Mouse (Mus musculus): ENCODE data around the gene Nf1.
"Not testable (repeated sequence)": the region's sequence is repeated elsewhere in the genome, so short reads cannot be mapped to it uniquely, and the experiment has no call there.

Gene Nf1

DNA sequence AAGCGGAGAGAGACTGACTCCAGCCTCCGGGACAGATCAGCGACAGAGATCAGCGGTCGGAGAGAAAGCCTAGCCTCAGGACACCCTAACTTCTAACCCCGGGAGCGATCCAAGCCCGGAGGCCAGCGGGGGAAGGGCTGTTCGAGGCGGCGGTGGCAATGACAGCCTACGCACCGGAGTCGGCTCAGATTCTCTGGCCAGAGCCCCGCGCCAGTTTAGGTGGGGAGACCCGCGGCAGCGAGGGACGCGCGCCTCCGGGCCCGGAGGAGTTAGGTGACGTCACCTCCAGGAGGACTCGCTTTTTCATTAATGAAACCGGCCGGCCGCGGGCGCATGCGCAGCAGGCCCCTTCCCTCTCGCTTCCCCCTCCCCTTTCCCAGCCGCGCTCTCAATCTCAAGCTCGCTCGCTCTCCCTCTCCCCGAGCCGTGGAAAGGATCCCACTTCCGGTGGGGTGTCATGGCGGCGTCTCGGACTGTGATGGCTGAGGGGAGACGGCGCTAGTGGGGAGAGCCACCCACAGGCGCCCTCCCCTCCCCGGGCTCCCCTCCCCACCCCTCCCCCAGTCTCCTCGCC is at the start of gene Nf1:
Gene Nf1, plus strand, starts transcription at position 460 of the 574 bp plus-strand sequence.
- DNase-seq (ENCODE audit: low spot score) = peak; percentile 96

GRCm38 (mm10) chr11:79290473-79290872 is 49.0 kb upstream of the Nf1 start:
- peak; percentile 59 for DNase-seq (ENCODE audit: low spot score)

- DNase-seq (ENCODE audit: low spot score) = no peak
These were observed 47.8 kb upstream of the Nf1 start for GRCm38 (mm10) chr11:79291651-79292050.

DNA sequence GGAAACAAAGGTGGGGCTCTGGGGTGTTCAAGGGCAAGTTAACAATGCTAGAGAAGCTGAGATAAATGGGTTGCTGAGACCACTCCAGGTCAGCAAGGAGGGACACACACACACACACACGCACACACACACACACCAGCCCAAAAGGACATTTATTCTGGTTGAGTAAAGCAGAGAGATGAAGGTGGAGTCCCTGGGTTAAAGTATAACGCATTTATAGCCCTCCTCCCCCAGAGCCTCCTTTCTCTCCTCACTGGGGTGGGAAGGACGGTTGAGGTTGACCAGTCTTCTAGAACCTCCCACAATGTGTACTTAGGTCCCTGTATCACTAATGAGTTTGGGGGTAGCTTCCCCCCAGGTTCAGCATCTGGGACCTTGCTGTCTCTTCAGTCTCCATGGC is 47.4 kb upstream of the Nf1 start:
- no peak for DNase-seq (ENCODE audit: low spot score)

- DNase-seq (ENCODE audit: low spot score) = no peak
These were observed 46.5 kb upstream of the Nf1 start for GRCm38 (mm10) chr11:79293025-79293424.

- peak; percentile 16 for DNase-seq (ENCODE audit: low spot score)
These were observed 45.5 kb upstream of the Nf1 start for GRCm38 (mm10) chr11:79293971-79294370.

DNA sequence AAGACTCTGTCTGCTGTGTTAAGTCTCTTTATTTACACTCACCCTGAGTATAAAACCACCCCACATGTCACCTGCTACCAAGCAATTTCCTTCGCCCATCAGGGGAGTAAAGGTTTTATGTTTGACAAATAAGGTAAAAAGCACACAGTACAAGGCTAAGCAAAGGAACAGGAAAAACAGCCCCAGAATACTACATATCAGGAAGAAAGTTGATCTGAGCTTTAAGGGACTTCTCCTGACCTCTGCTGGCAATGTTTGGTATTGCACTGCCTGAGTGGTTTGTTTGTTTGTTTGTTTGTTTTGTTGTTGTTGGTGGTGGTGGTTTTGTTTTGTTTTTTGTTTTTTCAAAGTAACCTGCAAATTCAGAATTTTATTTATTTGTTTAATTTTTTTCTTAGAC is 43.3 kb upstream of the Nf1 start:
- peak; percentile 28 for DNase-seq (ENCODE audit: low spot score)

GRCm38 (mm10) chr11:79296856-79297491 is 42.5 kb upstream of the Nf1 start, which contains the start of gene Gm9964:
TSS of gene Gm9964 (minus strand) at chr11:79296906.
- DNase-seq (ENCODE audit: low spot score) = no peak

- peak; percentile 22 for DNase-seq (ENCODE audit: low spot score)
These were observed 39.6 kb upstream of the Nf1 start for GRCm38 (mm10) chr11:79299719-79300431.

- no peak for DNase-seq (ENCODE audit: low spot score)
These were observed 36.4 kb upstream of the Nf1 start for GRCm38 (mm10) chr11:79303109-79303508.

DNA sequence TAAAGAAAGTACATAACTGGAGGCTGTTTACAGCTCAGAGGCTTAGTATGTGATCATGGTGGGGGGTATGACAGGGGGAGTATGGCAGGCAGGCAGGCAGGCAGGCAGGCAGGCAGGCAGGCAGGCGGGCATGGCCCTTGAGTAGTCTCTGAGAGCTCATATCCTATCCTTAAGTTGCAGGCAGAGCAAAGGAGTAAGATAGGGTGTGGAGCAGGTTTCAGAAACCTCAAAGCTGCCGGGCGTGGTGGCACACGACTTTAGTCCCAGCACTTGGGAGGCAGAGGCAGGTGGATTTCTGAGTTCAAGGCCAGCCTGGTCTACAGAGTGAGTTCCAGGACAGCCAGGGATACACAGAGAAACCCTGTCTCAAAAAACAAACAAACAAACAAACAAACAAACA is 35.2 kb upstream of the Nf1 start:
- not testable (repeated sequence) for DNase-seq (ENCODE audit: low spot score)

- DNase-seq (ENCODE audit: low spot score) = no peak
These were observed 33.7 kb upstream of the Nf1 start for GRCm38 (mm10) chr11:79305697-79306340.

- peak; percentile 71 for DNase-seq (ENCODE audit: low spot score)
These were observed 33.0 kb upstream of the Nf1 start for GRCm38 (mm10) chr11:79306510-79306909.

- DNase-seq (ENCODE audit: low spot score) = peak; percentile 60
These were observed 32.5 kb upstream of the Nf1 start for GRCm38 (mm10) chr11:79306996-79307395.

GRCm38 (mm10) chr11:79307560-79308200 is 31.8 kb upstream of the Nf1 start:
- peak; percentile 32 for DNase-seq (ENCODE audit: low spot score)

DNA sequence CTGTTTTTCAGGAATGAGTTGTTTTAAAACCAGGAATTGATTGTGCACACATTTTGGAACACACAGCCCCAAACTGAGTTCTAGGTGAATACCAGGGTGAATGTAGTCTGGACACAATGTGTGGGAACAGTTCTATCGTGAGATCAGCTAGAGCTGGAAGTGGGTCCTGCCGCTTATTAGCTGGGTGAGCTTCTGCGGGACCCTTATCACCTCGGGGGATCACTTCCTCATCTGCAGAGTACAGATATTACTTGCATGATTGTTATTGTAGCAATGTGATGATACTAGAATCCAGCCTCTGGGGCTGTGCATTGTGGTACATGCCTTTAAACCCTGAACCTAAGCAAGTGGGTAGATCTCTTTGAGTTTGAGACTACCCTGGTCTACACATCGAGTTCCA is 29.0 kb upstream of the Nf1 start:
- DNase-seq (ENCODE audit: low spot score) = no peak

DNA sequence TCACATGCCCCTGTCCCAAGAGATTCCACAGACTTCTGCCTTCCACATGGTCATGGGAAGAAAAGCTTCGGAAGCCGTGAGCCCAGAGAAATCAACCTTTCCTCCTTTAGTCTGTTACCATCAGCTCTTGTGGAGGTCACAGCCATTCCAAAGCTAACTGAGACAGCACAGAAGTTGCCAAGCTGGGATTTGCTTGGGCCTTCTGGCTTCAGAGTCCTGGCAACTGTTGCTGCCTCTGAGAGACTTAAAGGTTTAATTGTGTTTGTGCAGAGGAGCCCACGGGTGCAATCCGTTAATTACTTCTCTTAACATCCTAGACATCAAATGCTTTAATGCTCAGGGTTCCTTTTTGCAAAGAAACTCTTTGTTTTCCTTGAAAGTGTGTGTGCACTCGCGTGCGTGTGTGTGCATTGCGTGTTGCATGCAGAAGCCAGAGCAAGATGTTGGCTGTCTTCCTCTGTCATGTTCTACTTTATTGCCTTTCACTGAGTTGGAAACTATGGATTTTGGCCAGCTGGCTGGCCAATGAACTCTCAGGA is 22.6 kb upstream of the Nf1 start:
- no peak for DNase-seq (ENCODE audit: low spot score)

- DNase-seq (ENCODE audit: low spot score) = no peak
These were observed 19.7 kb upstream of the Nf1 start for GRCm38 (mm10) chr11:79319807-79320206.

DNA sequence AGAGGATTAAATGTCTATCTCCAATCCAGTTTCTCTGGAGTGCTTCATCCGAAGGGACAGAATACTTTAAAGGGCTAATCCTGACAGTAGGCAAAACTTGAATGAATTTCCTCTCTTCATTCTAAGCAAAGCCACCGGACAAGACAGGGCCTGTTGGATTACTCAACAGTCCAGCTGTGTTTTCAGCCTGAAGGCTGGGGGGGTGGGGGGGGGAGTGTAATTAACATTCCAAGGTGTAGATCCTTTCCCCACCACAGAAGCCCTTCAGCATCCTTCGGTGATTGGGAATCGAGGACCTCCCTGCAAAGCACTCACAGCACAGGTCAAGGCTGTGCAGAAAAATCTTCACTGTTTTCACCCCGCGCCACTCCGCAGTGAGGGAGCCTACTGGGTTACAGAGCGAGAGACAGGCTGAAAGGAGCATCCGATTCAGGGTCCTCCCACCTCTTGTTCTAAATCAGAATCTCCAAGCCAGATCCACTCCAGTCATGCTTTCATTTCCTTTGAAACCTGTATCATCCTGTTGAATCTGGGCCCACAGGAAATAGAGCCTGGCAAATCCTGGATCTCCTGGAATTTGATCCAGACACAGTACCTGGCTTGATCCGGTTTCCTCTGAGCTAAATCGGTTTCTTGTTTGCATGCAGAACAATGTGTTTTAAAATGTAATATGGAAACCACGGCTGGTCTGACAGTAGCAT is 15.4 kb upstream of the Nf1 start:
- DNase-seq (ENCODE audit: low spot score) = no peak

DNA sequence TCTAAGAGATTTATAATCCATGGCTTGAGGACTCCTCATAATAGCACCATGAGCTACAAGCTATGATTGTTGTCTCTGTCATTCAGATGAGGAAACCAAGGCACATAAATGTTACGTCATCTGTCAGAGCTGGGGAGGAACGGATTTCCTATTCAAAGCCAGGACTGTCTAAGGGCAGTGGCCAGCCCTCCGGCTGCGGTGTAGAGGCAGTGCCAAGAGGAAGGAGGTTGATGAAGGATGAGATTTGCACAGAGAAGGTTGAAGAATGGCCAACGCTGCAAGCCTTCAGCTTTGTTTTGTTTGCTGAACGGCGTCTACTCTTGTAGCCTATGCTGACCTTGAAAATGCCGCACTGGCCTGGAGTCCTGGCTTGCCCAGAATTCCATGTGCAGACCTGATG is 13.8 kb upstream of the Nf1 start:
- DNase-seq (ENCODE audit: low spot score) = no peak

GRCm38 (mm10) chr11:79327106-79327505 is 12.4 kb upstream of the Nf1 start:
- peak; percentile 11 for DNase-seq (ENCODE audit: low spot score)

Measured in embryo, embryonic 10 days (tissue).